Mouse (Mus musculus): ENCODE data around the gene Zfp189. TPM values are rescaled to one million over a fixed set of nuclear protein-coding genes. Genes with fewer than 3 reads are reported as not detected.
"Not testable (repeated sequence)": the region's sequence is repeated elsewhere in the genome, so short reads cannot be mapped to it uniquely, and the experiment has no call there.

The Zfp189 gene
- 8.7 and 9.7 TPM in 2 replicates for total RNA-seq (2015)
- 4.0 and 7.6 TPM in 2 replicates for total RNA-seq (2017)

DNA sequence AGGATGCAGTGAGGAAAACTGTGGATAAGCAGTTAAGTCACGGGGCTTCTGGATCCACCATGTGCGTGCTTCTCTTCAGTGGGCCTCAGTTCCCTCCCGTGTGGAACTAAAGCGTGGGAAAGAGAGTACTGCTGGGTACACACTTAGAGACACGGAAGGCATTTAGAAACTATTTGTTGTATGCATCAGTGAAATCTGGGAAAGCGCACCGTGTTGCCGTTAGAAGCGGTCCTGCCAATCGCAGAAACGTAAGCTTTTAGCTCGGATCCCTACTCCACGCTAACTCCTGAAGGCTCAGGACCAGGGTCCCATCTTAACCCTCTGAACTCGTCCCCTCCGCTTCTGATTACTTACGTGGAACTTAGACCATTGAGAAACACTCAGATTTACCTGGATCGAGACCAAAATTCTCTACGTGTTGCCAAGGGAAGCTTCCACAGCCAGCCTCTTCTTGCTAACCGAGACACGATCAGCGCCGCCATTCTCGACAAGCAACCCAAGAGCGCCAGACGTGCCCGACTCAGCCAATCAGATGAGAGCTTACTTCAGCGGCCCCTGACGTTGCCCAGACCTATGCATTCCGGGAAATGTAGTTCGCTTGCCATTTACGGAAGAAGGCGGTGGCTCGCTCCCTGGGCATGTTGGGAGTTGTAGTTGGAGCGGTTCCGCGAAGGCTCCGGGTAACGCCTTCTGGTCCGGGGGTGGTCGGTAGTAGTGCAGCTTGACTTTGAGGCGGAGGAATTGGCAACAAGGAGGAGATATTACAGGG lies at the start of gene Zfp189, which contains the start of gene Mrpl50:
Gene Zfp189 (plus strand): TSS at position 605 of the 769 bp plus-strand sequence.
Gene Mrpl50 (minus strand): TSS at position 522 of the 769 bp plus-strand sequence.
- ATAC-seq (replicated peaks; ENCODE audit: poor library complexity) = peak; percentile 91

DNA sequence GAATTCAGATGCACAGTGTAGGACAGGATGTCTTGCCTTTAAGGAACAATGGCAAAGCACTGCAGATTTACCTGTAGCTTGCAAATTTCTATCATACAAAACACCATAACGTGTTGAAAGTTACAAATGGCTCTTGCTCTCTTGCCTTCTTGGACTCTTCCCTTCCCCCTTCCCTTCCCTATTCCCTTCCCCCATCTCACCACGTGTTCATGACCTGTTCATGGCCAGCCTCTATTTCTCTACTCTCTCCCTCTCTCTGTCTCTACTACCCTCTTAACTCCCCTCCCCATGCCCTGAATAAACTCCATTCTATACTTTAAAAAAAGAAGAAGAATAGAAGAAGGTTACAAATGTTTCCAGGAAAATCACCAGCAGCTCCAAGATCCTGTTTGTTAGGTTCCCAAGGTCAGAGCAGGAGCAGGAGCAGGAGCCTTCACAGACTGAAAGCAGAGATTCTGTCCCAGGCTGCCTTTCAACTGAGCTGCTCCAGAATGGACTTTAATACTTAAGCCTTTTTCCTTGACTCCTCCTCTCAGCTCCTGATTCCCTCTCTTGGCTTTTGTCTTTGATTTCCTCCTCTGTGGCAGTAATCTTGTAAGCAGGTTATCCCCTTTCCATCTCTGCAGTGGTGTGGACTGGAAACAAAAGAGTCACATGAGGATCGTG lies 47.4 kb upstream of the Zfp189 start, which contains the start of gene Acnat1:
Gene Acnat1 (minus strand): TSS at position 478 of the 666 bp plus-strand sequence.
- no peak for ATAC-seq (replicated peaks; ENCODE audit: poor library complexity)

DNA sequence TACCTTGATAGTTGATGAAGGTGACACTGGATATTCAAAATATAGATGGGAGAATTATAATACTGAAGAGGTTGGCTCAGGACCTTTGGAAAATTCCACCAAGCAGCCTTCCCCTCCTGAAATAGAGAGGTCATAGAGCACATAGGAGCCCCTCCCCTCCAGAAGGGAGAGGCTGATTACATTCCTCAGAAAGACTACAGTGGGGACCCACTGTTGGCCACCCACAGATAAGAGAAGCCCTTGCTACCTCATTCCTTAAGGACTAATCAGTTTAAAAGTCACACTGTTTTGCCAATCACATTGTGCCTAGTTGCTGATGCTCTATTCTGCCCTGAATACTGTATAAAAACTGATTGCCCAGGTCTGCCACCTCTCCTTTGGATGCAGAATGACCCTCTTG lies 46.4 kb upstream of the Zfp189 start:
- peak; percentile 30; the same call in 1 of the 2 replicates for ATAC-seq (replicated peaks; ENCODE audit: poor library complexity)

DNA sequence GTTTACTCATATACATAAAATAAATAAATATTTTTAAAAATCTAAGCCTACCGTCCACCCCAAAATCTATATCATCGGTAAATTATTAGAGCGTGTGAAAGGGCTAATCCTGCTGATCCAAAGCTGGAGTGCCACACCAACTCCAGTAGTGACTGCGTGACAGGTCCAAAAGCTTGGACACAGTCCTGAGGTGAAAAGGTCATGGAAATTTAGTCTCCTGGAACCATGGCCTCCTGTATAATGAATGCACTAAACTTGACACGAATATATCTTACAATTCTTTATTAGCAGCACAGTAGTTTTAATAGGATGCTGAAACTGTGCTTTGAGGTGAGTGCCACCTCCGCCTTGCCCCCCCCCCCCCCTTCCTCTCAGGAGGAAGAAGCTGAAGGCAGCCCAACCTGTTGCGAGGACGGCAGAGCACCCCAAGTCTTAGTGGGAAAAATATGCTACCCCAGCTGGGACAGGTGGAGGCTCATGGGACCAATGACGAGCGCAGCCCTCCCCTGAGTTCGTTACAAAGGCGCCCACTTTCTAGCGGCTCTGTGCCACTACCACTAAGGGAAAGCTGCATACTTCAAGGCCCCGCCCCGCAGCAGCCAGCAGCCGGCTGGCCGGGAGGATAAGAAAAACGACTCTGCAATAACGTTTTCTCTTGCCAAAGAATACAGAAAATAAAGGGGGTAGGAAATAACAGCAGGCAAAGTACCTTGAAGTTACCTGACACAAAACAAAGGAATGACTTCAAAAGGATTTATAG lies 42.7 kb upstream of the Zfp189 start:
- peak; percentile 97 for ATAC-seq (replicated peaks; ENCODE audit: poor library complexity)

DNA sequence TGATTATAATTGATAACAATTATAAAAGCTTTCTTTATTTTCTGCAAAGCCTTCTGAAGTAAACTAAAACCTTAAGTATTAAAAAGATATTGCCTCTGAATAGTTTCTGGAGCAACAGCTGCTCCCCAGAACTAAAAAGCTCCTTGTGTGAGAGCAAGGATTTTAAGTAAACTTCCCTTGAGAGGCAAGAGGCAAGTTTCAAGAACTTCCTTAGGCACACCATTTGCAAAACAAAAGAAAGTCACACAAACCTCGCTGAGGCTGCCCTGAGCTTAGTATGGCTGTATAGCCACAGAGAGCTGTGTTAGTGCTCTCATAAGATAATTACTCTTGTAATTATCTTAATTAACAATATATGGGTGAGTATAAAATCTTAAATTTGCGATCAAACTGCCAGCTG lies 41.9 kb upstream of the Zfp189 start:
- not testable (repeated sequence) for ATAC-seq (replicated peaks; ENCODE audit: poor library complexity)

DNA sequence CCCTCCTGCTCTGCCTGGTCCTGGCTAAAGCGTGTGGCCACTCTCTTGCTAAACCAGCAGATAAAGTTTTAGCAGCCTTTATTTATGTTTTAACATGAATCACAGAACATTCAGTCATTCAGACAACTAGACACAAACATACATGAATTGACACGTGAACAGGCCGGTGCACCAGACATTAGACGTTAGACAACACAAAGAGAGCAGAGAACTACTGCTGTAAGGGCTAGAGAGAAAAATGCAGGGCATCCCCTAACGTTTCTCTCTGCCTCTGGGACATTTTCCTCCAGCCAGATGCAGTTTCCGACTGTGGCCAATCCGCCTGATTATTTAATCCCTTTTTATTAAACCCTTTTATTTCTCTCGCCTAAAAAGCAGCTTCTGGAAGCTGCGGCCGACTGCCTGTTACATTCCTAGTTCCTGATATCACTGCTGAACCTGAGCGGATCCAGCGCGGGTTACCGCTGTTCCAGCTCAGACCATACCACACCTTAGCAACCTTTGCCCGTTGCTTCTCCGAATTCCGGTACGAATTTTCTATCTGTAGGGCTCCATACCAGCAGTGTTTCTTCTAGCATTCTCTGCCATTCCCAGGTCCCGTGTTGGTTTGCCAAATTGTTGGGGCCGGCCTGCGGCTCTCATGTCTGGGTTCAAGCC lies 40.7 kb upstream of the Zfp189 start:
- no peak for ATAC-seq (replicated peaks; ENCODE audit: poor library complexity)

DNA sequence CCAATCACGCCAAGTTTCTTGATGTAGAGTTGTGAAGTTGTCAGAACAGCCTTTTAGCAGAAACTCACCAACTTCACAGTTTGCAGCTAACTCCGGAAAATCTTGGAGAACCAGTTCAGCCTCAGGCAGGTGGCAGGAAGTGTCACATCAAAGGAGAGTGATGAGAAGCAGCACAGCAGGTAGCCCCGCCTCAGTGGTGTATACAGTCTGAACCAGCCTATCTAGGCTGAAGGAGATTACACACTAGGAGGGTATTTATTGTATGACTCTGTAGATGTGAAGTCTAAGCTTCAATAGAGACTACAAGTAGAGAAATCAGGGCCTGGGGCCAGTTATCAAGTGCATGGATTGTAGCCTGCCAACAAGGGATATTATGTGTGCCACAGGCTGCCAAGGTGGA lies 40.1 kb upstream of the Zfp189 start:
- no peak for ATAC-seq (replicated peaks; ENCODE audit: poor library complexity)

DNA sequence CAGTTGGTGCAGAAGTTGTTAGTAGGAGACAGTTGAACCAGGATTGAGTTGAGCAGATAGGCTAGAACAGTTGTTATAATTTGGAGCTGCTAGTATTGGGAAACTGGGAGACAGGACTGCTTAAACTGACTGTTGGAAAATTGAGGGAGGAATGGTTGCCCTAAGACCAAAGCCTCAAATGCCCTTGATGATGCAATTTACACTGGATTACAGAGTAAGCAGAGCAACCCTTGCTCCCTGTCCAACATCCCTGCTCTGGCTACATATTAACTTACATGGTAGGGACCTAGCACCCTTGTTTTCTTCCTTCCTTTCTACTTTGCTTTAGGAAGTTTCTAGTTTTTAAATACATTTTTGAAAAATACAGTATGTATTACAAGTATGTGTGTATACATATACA lies 35.5 kb upstream of the Zfp189 start:
- no peak for ATAC-seq (replicated peaks; ENCODE audit: poor library complexity)

DNA sequence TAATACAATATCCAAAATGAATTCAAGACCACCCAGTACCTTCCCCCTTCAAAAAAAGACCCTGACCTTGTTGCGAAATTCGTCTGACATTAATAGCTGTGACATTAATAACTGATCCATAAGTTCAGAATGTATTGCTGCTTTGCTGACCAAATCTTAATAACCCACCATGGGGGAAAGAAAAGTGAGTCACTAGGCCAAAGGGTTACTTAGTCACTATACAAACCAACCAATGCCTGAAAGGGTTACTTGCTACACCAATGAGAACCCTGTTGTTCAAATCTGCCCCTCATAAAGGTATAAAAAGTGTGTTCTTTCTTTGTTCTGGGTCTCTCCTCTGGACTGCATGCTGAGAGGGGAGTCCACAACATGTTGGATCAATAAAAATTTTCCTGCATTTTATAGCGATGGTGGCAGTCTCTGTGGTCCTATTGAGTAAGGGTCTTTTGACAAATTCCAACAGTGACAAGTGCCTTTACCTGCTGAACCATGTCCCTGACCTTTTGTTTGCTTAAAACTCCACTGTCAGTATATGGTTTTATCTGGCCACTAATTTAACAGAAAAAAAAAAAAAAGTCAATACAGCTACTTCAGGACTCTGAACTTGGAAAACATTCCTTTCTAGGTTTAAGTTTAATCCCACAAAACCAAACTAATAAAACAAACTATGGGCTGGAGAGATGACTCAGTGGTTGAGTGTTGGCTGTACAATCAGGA lies 34.9 kb upstream of the Zfp189 start:
- not testable (repeated sequence) for ATAC-seq (replicated peaks; ENCODE audit: poor library complexity)

DNA sequence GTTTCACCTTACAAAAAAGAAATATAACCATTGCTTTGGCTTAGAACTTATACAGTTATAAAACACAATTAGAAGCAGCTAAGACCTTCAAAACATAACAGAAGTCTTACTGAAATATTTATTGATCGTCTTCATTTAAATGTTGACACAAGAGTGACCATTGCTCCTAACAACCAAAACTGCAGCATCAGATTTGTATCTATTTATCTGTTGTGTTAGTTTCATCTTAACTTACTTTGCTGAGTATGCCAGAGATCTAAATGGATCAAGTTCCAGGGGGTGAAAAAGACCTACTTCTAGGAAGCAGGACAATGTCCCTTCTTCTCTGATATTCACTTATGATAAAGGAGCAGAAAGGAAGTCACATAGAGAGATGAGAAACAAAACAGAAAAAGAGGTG lies 17.4 kb upstream of the Zfp189 start:
- ATAC-seq (replicated peaks; ENCODE audit: poor library complexity) = no peak

DNA sequence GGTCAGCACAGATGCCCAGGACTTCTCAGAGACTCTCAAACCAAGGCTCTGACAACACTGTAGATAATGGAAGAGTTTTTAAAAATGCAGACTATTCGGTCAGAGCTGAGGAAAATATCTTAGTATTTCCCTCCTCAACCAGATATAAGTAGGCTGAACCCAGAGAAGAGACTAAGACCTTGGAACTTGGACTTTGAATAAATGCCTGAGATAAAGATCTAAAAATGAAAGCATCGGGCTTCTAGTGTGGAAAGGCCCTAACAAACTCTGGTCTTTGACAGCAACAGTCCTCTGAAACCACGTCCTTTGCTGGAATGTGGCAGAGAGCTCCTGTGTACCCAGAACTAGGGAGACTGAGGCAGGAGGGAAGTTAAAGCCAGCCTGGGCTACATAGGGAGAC lies 14.6 kb upstream of the Zfp189 start, which contains the start of gene Baat:
Gene Baat (minus strand): TSS at position 172 of the 400 bp plus-strand sequence.
- no peak for ATAC-seq (replicated peaks; ENCODE audit: poor library complexity)

DNA sequence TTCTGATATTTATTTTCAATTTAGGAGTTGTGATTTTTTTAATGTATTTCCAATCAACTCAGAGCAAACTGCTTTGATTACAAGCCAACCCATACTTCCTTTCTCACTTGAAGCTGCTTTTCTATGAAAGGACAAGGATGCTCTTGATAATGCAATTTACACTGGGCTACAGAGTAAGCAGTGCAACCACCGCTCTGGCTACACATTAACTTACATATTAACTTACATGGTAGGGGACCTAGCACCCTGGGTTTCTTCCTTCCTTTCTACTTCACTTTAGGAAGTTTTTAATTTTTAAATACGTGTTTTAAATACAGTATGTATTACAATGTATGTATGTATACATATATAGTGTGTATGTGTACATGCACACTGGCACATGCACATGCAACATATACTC lies 11.8 kb upstream of the Zfp189 start:
- no peak for ATAC-seq (replicated peaks; ENCODE audit: poor library complexity)

DNA sequence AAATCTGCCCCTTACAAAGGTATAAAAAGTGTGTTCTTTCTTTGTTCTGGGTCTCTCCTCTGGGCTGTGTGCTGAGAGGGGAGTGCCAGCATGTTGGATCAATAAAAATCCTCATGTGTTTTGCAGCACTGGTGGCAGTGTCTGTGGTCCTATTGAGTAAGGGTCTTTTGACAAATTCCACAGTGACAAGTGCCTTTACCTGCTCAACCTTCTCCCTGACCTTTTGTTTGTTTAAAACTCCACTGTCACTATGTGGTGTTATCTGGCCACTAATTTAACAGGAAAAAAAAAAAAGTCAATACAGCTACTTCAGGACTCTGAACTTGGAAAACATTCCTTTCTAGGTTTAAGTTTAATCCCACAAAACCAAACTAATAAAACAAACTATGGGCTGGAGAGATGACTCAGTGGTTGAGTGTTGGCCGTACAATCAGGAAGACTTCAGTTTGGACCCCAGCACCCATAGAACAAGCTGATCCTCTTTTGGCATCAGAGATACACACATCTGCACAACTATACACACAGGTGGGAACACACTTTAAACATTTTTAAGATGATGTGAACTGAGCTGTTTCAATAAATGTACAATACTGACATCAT lies 10.6 kb upstream of the Zfp189 start:
- not testable (repeated sequence) for ATAC-seq (replicated peaks; ENCODE audit: poor library complexity)

DNA sequence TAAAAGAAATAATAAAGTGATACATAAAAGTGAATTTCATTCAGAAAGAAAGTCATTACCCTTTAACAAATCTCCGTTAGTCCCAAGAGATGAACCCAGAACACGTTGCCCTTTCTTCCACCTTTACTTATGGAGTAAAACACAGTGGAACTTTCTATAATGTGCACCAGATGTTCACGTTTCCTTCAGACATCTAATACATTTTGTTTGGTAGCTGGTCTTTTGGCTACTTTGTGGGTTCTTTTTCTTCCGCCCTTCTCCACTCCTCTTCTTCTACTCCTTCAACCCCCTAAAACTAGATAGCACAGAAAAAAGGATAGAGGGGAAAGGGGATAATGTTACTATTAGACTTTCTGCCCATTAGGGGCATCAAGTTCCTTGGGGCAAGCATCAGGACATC lies 8.3 kb upstream of the Zfp189 start:
- no peak for ATAC-seq (replicated peaks; ENCODE audit: poor library complexity)

DNA sequence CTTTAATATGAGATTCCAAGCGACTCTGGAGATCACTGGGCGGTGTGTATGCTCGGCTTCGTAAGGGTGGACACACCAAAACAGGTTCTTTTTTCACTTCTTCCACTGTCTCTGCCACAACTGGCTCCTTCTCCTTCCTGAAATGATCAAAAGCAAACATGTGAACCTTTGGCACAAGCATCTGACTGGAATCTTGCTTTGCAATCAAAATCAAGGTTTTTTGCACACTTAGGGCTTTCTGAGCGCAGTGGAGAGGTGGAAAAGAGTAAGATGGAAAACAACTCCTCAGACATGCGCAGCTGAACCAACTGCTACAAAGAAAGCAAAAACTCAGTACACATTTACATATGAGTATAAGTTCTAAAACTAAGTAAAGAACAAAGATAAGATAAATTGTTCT lies 6.5 kb upstream of the Zfp189 start:
- ATAC-seq (replicated peaks; ENCODE audit: poor library complexity) = no peak

DNA sequence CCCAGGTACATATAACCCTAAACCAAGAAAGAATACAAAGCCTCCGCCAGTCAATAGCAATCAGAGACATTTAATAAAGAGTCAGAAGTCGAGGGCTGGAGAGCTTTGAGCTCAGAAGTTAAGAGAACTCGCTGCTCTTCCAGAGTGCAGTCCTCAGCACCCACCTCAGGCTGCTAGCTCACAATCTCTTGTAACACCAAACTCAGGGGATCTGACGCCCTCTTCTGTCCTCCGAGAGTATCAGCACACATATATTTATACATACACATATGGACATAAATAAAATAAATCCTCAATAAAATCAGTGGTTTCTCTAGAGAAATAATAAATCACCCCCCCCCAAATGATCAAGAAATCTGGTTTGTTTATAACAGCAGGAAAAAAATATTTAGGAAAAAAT lies 1.5 kb upstream of the Zfp189 start:
- peak; percentile 40 for ATAC-seq (replicated peaks; ENCODE audit: poor library complexity)

DNA sequence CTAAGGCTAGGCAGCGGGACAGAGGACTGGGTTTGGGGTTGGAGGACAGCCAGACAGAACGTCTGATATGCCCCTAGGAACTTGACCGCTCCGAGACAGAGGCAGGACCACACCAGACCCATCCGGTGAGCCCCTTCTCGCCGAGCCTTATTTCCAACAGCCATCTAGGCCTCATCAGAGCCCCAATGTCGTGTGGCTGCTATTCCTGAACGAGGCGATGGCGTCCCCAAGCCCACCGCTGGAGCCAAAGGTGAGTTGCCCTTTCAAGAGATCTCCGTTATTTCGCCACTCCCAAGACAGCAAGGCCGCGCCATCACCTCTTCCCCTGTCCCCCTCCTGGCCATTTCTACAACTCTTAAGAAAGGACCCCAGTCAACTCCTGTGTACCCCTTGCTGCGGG lies 370 bp downstream of the Zfp189 start:
- peak; percentile 40 for ATAC-seq (replicated peaks; ENCODE audit: poor library complexity)

DNA sequence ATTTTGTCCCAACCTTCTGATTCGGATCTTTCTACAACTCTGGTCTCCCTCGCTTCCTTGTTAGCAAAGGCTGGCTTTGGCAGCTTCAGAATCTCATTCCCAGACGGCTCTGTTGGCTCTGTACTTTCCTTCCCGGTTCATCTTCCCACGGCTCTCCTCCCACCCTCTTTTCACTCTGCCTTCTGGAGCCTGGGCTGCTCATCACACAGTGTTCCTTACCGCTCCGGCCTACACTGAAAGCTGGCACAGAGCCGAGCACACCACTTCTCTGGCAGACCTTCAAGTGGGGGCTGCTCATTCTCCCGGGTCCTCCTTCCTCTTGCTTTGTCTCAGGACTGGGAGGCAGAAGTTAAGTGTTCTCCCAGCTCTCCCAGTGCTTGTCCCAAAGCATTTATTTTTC lies 1.6 kb downstream of the Zfp189 start:
- ATAC-seq (replicated peaks; ENCODE audit: poor library complexity) = no peak

DNA sequence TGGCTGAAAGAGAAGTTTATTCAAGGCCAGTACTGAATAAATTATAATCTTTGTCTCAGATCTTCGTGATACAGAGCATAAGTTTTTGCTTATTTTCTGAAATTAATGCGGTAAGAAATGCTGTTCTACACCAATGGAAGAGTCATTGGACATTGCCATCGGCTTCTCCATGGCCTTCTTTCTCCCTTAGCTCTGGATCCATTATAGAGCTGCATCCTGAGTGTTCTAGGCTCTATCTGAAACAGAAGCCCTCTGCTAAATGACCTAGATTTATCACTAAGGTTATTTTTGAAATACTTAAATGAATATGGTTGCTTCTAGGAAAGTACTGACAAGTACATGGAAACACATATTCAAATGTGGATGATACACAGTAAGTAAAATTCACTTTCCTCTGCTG lies 14.1 kb downstream of the Zfp189 start:
- ATAC-seq (replicated peaks; ENCODE audit: poor library complexity) = no peak

All from megakaryocyte progenitor cell, adult 5-6 weeks (primary cell).